Mouse (Mus musculus) urinary bladder, postnatal 14 days (tissue): Measurements from ENCODE around the gene Tsc22d2.

Experiments used
- DNase-seq: peaks from one replicate; pipeline ENCODE4 v3.0.0; 2021; ENCODE audit warnings: low spot score

The Tsc22d2 gene

DNA sequence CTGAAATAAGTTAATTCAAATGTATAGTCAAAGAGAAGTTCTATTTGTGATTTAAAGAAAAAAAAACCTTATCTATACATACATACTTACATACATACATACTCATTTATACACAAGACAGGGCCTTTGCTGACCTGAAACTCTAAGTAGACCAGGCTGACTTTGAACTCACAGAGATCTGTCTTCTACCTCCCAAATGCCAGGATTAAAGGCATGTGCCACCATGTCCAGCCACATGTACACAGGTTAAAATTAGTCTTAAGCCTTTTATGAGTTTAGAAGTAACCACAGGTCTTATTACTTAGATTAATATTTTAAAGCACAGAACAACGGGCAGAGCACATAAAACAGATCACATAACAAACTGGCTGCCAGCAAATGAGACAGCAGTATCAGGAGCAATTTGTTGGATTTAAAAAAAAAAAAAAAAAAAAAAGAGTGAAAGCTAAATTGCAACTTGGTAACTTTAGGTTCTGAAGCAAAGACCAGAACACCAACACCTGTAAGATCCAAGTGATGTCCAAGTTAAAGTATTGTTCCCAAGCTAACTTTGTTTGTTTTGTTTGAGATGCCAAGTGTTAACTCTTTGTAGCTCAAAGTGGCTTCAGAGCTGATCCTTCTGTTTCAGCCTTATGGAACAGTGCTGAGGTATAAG lies 101.6 kb downstream of the Tsc22d2 start:
- no peak for DNase-seq
